Mouse (Mus musculus) frontal cortex, postnatal 25 days (tissue): ENCODE measurements around the gene Rere.
"Not testable (repeated sequence)": the region's sequence is repeated elsewhere in the genome, so short reads cannot be mapped to it uniquely, and the experiment has no call there.

ENCODE experiments used
- DNase-seq, 2 experiments: peaks; one replicate each; pipeline ENCODE4 v3.0.0; 2022; ENCODE audit warnings: low spot score in 2 of 2

Gene Rere

DNA sequence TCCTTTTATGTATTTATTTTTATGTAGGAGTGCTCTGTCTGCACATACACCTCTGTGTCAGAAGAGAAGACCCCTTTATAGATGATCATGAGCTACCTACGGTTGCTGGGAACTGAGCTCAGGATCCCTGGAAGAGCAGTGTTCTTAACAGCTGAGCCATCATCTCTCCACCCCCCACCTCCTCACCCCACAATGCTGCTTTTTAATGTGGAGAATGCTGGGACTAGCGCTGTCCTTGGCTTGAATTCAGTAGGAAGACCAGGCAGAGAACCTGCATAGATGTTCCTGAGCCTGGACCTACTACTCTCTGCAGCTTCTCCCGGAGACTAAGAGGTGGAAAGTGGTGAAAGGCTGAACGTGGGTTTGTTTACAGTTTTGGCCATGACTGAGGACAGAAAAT, 269.9 kb downstream of the Rere start:
- DNase-seq: no peak

DNA sequence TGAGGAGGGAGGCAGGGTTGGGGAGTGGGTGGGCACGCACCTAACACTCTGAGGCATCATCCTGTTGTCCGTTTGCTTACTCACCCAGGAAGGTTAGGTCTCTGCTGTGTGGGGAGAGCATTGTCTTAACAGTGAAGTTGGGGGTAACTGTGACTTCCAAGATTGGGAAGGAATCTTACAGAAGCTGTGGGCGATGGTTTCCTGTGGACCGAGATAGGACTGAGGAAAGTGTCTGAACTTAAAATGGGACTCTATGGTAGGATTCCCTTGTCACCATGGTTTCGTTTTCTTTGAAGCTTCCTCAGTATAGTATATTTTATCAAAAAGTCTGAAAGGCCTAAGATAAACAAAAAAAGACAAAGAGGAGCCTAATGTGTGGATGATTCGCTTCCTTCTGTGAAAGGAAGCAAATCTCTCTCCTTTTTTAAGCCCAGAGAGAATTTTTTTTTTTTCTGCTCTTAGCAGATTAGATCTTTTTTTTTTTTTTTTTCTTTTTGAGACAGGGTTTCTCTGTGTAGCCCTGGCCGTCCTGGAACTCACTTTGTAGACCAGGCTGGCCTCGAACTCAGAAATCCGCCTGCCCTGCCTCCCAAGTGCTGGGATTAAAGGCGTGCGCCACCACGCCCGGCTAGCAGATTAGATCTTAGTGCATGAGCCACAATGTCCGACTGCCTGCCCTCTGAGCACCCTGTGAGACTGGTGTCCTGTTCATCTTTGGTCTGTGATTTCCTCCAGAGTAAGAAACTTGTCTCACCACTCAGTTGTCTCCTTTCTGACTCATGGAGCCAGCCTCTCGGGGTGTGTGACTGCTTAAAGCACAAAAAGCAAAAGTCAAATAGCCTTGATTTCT, 271.5 kb downstream of the Rere start:
- DNase-seq: no peak

DNA sequence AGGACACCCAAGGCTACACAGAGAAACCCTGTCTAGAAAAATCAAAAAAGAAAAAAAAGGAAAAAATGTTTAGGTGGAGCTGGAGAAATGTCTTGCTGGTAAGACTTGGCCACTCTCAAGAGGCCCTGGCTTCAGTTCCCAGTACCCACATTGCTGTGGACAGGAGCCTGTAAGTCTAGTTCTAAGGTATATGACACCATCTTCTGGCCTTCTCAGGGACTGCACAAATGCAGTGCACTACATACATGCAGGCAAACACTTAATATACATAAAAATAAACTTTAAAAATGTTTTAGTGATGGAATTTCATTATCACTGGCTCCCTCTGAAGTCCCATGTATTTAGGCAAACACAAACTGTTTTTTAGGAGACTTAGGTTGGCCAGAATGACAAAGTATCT, 274.3 kb downstream of the Rere start:
- no peak for DNase-seq

DNA sequence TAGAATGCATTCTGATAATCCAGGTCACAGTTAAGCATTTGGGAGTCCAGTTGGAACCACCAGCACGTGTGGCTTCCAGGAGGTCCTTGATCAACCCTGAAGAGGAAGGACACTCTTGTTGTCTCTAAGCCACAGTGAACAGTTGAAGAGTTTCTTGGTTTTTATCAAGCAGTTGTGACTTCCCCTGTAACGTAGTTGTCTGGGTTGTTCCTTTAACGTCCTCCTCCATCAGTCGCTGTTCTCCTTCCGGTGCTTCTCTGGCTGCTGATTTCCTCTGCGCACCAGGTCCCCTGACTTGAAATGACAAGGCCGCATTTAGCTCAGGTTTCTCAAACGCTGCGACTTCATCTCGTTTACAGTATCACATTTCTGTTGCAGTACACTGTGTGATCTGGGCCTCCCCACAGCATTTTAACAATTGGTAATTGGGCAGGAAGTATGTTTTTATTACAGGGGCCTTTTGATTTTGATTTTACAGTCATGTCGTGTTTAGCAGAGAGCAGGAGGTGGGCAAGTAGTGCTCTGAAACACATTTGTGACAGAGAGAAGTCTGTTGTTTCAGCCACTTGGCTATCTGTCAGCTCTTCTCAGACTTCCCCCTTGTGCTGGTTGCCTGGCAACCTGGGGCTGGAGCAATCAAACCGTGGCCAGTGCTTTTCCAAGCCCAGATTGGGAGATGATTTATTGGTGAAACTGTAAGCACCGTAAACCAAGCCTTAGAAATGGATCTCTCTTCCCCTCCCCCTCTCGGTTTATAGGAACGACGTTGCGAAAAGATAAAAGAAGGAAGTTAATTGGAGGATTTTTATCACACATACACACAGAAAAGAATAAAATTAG, 275.2 kb downstream of the Rere start:
- DNase-seq: peak in 1 of 2 experiments; percentile 49

DNA sequence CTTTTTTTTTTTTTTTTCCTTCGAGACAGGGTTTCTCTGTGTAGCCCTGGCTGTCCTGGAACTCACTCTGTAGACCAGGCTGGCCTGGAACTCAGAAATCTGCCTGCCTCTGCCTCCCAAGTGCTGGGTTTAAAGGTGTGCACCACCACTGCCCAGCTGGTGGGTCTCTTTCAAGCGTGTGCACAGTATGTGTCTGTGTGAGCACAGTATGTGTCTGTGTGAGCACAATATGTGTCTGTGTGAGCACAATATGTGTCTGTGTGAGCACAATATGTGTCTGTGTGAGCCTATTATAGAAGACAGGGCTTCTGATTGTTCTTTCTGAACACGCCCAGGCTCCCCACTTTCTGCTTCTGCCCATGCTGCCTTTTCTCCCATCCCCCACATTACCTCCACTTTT, 275.8 kb downstream of the Rere start:
- not testable (repeated sequence) for DNase-seq

DNA sequence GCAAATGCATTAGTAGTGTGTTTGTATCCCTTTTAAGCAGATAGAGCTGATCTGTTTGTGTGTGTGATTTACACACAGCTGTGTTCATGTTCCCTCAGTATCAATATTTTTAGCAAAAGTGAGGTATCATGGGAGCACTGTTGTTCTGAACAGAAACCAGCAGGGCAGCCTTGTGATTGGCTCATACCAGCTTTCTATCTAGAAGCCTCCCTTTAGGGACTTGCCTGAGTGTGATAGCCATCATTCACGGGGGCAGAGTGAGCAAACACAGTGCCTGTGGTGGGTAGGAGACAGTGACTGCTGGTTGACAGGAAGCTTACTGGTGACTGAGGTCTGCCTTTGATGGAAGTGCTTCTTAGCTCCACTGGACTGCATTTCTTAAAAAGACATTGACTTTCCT, 276.5 kb downstream of the Rere start:
- no peak for DNase-seq

DNA sequence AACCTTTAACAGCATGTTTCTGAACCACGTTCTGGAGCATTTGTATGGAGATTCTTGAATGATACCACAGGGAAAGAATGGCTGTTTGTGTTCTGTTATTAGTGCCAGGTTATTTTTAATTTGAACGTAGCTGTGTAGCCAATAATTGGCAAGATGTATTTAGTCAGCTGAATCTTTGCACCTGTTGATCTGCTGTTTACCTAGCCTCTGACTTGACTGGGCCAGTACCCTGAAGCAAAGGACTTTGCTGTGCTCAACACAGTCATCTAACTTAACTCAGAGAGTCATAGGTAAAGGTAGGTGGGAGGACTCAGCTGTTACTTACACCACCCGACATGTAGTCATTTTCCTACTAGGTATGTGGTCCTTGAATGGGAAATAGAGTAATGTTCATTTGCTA, 278.1 kb downstream of the Rere start:
- DNase-seq: no peak

DNA sequence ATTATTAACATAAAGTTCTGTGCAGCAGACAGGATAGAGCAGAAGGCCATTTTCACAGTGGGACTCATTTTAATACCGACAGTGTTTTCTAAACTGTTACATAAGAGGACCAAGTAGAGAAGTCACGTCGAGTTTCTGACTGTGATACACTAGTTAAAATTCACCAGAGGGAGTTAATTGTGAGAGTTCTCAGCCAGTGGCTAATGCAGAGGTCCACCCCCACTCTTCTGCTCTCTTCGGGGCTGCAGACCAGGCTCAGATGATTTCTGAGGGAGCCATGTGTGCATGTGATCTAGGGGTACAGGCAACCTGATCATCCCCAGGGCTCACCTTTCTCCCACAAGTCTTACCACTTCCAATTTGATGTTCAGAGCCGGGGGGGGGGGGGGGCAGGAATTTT, 281.8 kb downstream of the Rere start:
- no peak for DNase-seq

DNA sequence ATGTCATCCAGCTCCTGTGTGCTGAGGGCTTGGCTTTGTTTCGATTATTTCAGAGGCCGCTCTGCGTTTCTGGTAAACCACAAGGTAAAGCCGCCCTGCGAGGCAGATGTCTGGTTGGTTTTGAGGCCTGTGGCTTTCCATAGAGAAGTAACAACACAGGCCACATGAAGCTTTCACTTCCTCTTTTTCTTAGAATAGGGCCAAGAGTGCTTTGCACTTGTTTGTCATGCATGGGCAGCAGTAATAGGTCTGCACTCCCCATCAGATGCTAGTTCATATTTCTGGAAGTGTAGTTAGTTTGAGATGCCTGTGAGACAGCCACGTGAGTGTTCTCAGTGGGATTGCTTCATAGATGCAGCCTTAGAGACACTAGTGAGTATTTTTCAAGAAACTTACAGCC, 284.7 kb downstream of the Rere start:
- no peak for DNase-seq

DNA sequence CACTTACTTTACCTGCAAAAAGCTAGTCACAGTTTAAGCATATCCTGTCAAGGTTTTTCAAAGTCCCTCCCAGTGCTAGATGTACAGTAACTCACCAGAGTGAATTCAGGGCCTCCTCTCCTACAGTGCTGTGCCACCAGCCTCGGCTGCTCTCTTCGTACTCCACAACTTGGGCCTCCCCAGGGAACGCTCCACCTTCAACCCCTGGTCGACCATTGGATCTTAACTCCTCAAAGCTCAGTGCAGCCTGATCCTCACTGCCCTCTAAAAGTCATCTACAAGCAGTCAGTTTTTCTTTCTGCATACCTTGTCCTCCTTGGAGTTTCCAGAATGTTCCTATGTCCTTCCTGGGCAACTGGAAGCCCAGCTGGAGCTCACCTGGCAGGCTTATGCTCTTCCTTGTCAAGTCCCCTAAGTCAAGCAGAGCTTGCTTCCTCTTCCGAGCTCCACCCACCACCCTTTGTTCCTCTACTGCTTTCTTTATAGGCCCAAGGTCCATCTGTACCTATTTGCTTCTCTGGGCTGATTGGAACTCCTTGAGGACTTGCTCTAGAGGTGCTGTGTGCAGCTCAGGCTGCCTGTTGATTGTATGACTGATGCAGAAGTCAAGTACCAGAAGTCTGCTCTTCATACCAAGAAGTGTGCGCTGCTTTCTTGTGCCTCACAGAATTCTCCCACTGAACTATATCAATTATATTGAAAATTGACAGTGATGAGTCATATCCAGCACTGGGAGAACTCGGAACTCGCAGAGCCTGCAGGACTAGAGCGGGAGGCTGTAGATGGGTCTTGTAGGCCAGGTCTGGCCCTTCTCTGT, 287.1 kb downstream of the Rere start:
- no peak for DNase-seq

DNA sequence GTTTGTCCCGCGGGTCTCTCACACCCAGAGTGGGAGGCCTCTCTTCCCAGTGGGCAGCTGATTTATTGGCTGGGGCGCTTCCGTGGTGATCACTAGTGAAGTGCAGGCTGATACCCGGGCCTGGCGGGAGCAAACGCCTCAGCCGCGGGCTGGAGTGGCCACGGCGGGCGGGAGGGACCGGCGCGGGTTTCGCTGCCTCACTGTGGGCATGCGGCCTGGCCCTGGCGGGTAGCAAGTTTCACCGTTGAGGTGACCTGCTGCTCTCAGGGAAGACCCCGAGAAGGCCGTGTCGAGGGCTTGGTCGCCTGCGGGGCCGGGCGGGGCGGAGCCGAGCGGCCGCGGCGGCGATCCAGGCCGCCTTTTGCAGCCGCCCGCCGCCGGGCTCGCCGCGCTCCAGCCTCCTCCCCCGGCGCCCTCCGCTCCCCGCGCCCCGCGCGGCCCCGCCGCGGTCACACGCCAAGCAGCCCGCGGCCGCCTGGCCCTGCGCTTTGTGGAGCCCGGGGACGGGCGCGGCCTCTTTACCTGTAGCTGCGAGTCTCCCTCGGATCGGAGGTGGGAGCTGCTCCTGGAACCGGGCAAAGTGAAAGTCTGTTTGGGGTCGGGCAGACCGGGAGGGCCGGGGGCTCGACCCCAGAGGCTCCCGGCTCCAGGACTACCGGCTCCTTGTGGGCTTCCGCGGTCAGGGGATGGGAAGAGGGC, 287.8 kb downstream of the Rere start:
- DNase-seq: peak; percentile 47 to 59

DNA sequence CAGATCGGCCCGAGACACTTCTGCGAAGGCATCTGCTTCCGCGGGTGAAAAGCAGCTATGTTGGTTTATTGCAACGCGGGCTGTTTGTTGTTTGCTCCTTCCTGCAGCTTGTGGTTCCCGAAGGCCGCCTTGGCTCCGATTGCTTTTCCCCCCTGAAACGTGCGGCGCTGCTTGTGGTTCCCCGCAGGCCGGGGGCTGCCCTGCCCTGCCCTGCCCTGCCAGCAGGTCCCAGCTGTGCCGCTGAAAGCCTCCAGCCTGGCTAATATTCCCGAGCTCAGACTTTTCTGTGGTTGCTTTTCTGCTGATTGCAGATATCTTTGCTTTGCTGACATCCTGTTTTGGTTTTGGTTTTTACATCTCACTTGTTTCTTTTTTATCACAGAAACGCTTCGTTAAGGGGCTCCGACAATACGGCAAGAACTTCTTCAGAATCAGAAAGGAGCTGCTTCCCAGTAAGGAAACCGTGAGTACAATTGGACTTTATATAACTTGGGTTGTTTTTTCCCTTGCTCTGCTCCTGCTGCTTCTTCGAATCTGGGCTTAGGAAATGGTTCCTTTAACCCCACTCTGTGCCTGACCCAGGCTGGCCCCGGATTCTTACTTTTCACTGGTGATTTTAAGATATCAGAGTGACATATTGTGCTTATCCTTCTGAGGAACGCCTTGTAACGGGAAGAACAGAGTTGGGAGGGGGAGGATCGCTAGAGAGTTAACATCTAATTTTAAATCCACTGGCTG, 288.6 kb downstream of the Rere start:
- DNase-seq: no peak

DNA sequence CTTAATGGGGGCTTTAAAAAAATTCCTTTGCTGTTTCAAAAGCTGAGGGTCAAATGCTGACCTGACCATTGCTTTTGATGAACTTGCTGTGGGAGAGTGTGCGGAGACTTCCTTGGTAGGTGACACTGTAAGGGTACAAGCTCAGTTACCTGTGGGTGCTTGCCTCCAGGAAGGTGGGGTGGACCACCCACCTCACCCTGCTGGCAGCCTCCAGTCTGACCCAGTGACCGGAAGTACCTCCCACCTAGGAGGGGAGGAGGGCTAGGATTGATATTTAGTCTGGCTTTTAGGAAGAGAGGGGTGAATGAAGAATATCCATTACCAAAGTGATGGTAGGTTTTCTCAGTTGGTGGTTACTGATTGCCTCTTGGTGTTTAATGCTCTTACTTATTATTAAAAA, 289.3 kb downstream of the Rere start:
- DNase-seq: no peak

DNA sequence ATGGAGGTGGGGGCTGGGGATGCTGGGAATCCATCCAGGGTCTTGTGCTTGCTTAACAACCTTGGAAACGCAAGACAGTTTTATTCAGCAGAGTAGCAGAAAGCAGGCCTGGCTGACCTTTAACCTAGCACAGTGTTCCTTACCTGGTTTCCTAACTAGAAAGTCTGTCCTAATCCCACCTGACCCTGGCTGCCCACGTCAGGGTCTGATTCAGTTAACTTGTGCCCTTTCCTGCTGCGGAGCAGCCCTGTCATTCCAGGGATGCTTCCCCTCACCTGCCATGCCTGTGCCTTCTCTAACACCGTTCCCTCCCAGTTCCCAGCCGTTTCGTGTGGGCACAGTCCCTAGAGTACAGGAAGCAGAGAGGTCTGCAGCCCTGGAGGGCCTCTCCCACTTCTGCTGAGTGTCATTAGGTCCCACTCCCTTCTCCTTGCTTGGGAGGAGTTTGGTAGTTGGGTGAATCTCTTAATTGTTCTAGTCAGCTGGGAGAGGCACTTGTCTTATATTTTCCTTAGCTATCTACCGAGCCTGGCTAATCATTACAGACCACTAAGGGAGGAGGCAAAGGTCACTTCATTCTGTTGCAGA, 290.8 kb downstream of the Rere start:
- DNase-seq: no peak

DNA sequence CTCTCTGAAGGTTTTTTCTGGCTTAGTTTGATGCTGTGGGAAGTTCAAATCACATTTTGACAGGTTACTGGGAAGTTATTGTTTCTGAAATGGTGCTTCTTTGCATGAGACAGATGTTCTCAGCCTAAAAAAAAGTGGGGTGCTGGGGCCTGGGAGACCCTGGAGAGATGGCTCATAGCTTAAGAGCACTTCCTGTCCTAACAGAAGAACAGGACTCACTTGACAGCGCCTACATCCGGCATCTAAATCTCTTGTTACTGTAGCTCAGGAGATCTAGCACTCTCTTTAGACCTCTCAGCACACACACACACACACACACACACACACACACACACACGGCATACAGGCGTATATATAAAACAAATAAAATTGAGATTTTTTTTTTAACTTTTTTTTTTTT, 291.5 kb downstream of the Rere start:
- DNase-seq: no peak

DNA sequence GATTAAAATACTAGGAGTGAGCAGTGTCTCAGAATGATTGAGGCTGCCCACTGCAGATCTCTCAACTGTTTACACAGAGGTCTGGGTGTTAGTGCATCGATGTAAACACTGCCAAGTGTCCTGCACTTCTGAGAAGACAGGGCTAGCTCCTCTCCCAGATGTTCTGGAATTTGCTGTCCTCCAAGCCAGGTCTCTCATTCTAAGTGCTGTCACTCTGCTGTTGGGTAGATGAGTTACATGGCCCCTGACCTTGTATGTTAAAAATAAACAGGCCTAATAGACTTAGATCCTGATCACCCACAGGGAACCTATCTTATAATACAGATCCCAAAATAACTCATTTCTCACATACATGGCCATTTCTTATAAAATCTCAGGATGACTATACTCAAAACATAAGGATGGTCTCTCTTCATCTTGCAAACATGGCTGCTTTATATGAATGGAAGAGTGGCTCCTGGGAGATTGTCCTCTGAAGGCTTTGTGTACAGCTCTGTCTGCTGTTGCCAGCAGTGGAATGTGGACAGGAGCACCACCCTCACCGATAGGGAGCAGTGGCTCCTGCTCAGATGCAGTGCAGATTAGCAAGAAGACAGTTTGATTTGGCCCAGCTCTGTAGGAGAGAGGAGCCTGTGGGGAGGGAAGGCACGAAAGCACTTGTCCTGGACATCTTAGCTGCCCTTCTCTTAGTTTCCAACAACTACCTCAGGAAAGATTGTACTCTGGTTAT, 294.1 kb downstream of the Rere start:
- no peak for DNase-seq

DNA sequence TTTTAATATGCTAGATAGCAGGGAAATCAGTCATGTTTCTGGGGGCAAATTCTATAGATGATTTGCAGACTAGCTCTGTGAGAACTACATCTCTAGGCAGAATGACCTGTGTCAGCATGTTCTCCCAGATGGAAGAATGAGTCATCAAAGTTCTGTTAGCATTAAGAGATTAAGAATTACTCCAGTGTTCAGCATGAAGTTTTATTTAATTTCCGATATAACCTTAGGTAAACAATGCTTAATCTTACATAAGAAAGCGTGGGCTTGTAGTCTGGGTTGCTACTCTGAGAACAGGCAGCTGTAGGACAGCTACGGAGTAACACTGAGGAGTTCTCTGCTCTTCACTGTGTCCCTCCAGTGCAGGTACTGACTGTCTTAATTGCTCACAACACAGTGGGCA, 294.9 kb downstream of the Rere start:
- no peak for DNase-seq

DNA sequence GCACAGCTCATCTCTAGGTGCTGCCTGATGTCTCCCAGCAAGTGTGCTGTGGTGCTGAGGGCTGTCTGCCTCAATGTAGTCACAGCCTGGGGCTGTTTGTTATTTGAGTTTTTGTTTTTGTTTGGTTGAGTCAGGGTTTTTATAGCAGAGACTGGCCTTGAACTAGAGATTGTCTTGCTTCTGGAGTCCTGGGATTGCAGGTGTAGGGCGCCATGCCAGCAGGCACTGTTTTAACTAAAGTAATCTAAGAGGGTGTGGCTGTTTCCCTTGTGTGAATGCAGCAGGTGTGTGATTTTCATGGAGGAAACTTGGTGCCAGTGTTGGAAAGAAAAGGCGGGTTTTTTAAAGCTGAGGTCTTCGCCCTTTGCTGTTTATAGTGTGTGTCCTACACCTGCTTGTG, 296.6 kb downstream of the Rere start:
- no peak for DNase-seq

DNA sequence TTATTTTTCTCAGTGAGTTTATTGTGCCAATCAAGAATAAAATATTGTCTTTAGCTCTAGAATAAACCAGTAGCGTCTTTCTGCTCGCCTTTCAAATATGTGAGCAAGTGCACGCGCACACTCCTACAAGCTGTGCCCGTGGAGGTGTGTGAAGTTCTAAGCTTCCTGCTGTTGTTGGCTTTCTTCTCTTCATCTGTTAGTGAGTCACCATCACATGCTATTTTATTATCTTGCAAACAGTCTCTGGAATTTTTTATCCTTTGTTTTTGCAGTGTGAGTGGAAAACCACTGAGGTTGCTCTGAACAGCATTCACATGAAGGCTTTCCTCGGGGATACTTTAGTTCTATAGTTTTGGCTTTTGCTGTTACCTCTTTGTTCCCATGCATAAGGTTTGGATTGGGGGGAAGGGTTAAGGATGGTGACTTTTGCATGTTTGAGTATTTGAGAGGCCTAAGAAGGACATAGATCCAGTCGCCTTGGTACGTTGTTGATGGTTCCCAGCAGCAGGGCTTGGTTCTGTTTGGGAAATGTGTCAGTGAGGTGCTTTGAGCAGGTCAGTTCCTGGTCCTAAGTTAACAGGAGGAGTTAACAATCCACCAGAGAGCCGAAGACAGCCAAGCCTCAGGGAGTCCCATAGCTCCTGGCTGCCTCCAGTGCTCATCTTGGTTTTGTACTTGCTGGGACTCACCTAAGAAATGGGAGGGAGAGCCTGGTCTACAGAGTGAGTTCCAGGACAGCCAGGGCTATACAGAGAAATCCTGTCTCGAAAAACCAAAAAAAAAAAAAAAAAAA, 300.7 kb downstream of the Rere start:
- DNase-seq: no peak
